ENCODE assay signal across 27 mouse cellular contexts in genomic region chr2:155266896-155267295, GRCm38 (mm10). TPM values are rescaled to one million over a fixed set of nuclear protein-coding genes. Genes with fewer than 3 reads are reported as not detected.
DNase-seq lines count a peak whose midpoint lies in the region; ATAC-seq and TF ChIP-seq lines count a peak whose summit lies in the region.
"Had no signal": no experiment of that assay in that cellular context is flagged by ENCODE, and none has a peak within 500 bp of the region (broad histone marks: within the 10 kb centered on the region; RNA-seq: fewer than 3 reads in every experiment).

No protein-coding gene starts in this region.

- no peak for TF ChIP-seq EP300 in liver, postnatal 0 days (IDR thresholded peaks at IDR 0.05; ENCODE audit: low read depth)

- no peak overlapping the region for H3K9ac ChIP-seq in liver, postnatal 0 days (replicated peaks)
- H3K9ac ChIP-seq in liver, embryonic 11.5 days (ENCODE audit: low read depth, low read length) = no peak overlapping the region
- H3K9ac ChIP-seq: embryonic facial prominence, embryonic 13.5 days; forebrain, embryonic 13.5 days; hindbrain, embryonic 13.5 days had no signal

- intact Hi-C loops in heart, postnatal 10 days (cut with DNase I) = no loop called here

- ATAC-seq in liver, postnatal 0 days = peak; percentile 64; the same call in 1 of the 2 replicates
- ATAC-seq in liver, embryonic 11.5 days (replicated peaks; ENCODE audit: low FRiP score) = no peak
- ATAC-seq: activated CD4-positive, CD25-positive, alpha-beta regulatory T cell, adult 4 months; forebrain, embryonic 13.5 days; forebrain, embryonic 16.5 days had no signal

- H3K9me3 ChIP-seq in liver, postnatal 0 days (ENCODE audit: low read length) = no peaks in the 10 kb centered on the region
- H3K9me3 ChIP-seq in liver, embryonic 11.5 days (ENCODE audit: control insufficient read depth, low read length) = no peaks in the 10 kb centered on the region
- H3K9me3 ChIP-seq: embryonic facial prominence, embryonic 10.5 days; embryonic facial prominence, embryonic 13.5 days; forebrain, embryonic 13.5 days; hindbrain, embryonic 10.5 days; hindbrain, embryonic 13.5 days had no signal

- TF ChIP-seq POLR2A in kidney, adult 2 months (IDR thresholded peaks at IDR 0.05; ENCODE audit: low read depth, low read length) = no peak

- no peak overlapping the region for H3K4me2 ChIP-seq in liver, postnatal 0 days (ENCODE audit: low read depth, low read length)
- H3K4me2 ChIP-seq in liver, embryonic 11.5 days = no peak overlapping the region
- H3K4me2 ChIP-seq: embryonic facial prominence, embryonic 13.5 days; forebrain, embryonic 13.5 days; heart, embryonic 11.5 days; hindbrain, embryonic 13.5 days had no signal

- no peaks in the 10 kb centered on the region for H3K4me1 ChIP-seq in kidney, adult 2 months (ENCODE audit: control insufficient read depth, insufficient read depth, low read length)
- H3K4me1 ChIP-seq in liver, postnatal 0 days (ENCODE audit: insufficient read depth) = no peaks in the 10 kb centered on the region; the same call in 1 of the 2 replicates
- no peaks in the 10 kb centered on the region for H3K4me1 ChIP-seq in liver, embryonic 11.5 days (replicated peaks; ENCODE audit: control insufficient read depth, insufficient read depth, low read length)
- H3K4me1 ChIP-seq: embryonic facial prominence, embryonic 10.5 days; embryonic facial prominence, embryonic 13.5 days; forebrain, embryonic 13.5 days; hindbrain, embryonic 10.5 days; hindbrain, embryonic 13.5 days had no signal

- no peak for TF ChIP-seq CTCF in kidney, adult 2 months (conservative IDR thresholded peaks at IDR 0.05; ENCODE audit: insufficient read depth, insufficient read length, low read depth, low read length)
- TF ChIP-seq CTCF in liver, postnatal 0 days (IDR thresholded peaks at IDR 0.05; ENCODE audit: low read depth) = no peak

- DNase-seq in heart, adult 11 months = peak; percentile 80
- DNase-seq in heart, postnatal 10 days = no peak
- DNase-seq in kidney, adult 2 months = peak; percentile 82
- DNase-seq in kidney, postnatal 14 days = no peak
- DNase-seq in kidney, postnatal 25 days = peak; percentile 48 to 82
- DNase-seq in kidney, postnatal 4 days = no peak
- no peak for DNase-seq in liver, postnatal 0 days
- no peak for DNase-seq in liver, embryonic 11.5 days (ENCODE audit: low spot score)
- DNase-seq: adrenal gland, adult 8-10 months; adrenal gland, postnatal 25 days; cerebellum, adult 11-12 months; cerebellum, adult 8-10 months; cerebellum, postnatal 10 days; cerebellum, postnatal 36 days; embryo, embryonic 11 days; gastrocnemius, postnatal 10 days; gastrocnemius, postnatal 36 days; heart, postnatal 36 days had no signal

- no peak overlapping the region for H3K27ac ChIP-seq in kidney, adult 2 months (ENCODE audit: insufficient read depth, low read depth, low read length)
- H3K27ac ChIP-seq in liver, postnatal 0 days (ENCODE audit: low read depth) = peak overlapping the region; percentile 23; the same call in 1 of the 2 replicates
- H3K27ac ChIP-seq in liver, embryonic 11.5 days (ENCODE audit: low read depth, low read length) = no peak overlapping the region
- H3K27ac ChIP-seq: embryonic facial prominence, embryonic 10.5 days; embryonic facial prominence, embryonic 13.5 days; forebrain, embryonic 13.5 days; hindbrain, embryonic 10.5 days; hindbrain, embryonic 13.5 days had no signal

- H3K27me3 ChIP-seq in kidney, adult 2 months (replicated peaks; ENCODE audit: control insufficient read depth, insufficient read depth, low read length) = no peaks in the 10 kb centered on the region
- H3K27me3 ChIP-seq in liver, postnatal 0 days (ENCODE audit: insufficient read depth, low read length) = no peaks in the 10 kb centered on the region
- no peaks in the 10 kb centered on the region for H3K27me3 ChIP-seq in liver, embryonic 11.5 days (replicated peaks; ENCODE audit: control insufficient read depth, insufficient read depth, low read length)
- H3K27me3 ChIP-seq: embryonic facial prominence, embryonic 13.5 days; forebrain, embryonic 13.5 days; hindbrain, embryonic 13.5 days had no signal

- no peak overlapping the region for H3K4me3 ChIP-seq in kidney, adult 2 months (ENCODE audit: insufficient read depth, low read depth, low read length)
- no peak overlapping the region for H3K4me3 ChIP-seq in liver, postnatal 0 days (ENCODE audit: low read depth, low read length)
- no peak overlapping the region for H3K4me3 ChIP-seq in liver, embryonic 11.5 days (ENCODE audit: low read depth, low read length)
- H3K4me3 ChIP-seq: embryonic facial prominence, embryonic 10.5 days; embryonic facial prominence, embryonic 13.5 days; erythroblast, embryonic 14.5 days; forebrain, embryonic 13.5 days; hindbrain, embryonic 10.5 days; hindbrain, embryonic 13.5 days had no signal

- 58% methylated on average over 5 of the region's 5 CpGs for WGBS in kidney, adult 2 months
- 64% methylated on average over 5 of the region's 5 CpGs for WGBS in liver, postnatal 0 days (ENCODE audit: insufficient replicate concordance)
- 72% methylated on average over 5 of the region's 5 CpGs for WGBS in liver, embryonic 11.5 days

- no peaks in the 10 kb centered on the region for H3K36me3 ChIP-seq in kidney, adult 2 months (ENCODE audit: control insufficient read depth, insufficient read depth, low read length)
- no peaks in the 10 kb centered on the region for H3K36me3 ChIP-seq in liver, postnatal 0 days (replicated peaks; ENCODE audit: insufficient read depth, low read length)
- no peaks in the 10 kb centered on the region for H3K36me3 ChIP-seq in liver, embryonic 11.5 days (ENCODE audit: control insufficient read depth, insufficient read depth, low read length)
- H3K36me3 ChIP-seq: embryonic facial prominence, embryonic 10.5 days; embryonic facial prominence, embryonic 13.5 days; hindbrain, embryonic 10.5 days; hindbrain, embryonic 13.5 days had no signal

RNA-seq across cellular contexts. Expression of gene Map1lc3a, which starts 9.2 kb away (rescaled TPM):
- total RNA-seq in heart, postnatal 10 days (2021) = 100 to 1,000 TPM; 594 to 650 TPM
- 212 and 233 TPM in 2 replicates for polyA plus RNA-seq in kidney, adult 2 months (2012; rRNA removed)
- polyA plus RNA-seq in liver, postnatal 0 days (2015; fragmentation: Nextera tagmentation; extraction: Ambion mirVana) = 68.0 and 83.2 TPM in 2 replicates
- polyA plus RNA-seq in liver, embryonic 11.5 days (2014; fragmentation: Nextera tagmentation; extraction: Ambion mirVana) = 43.5 and 45.6 TPM in 2 replicates

RNA-seq across cellular contexts. Expression of gene Dynlrb1, which starts 30.6 kb away (rescaled TPM):
- 100 to 1,000 TPM; 201 to 224 TPM for total RNA-seq in heart, postnatal 10 days (2021)
- 327 and 373 TPM in 2 replicates for polyA plus RNA-seq in kidney, adult 2 months (2012; rRNA removed)
- 129 and 139 TPM in 2 replicates for polyA plus RNA-seq in liver, postnatal 0 days (2015; fragmentation: Nextera tagmentation; extraction: Ambion mirVana)
- polyA plus RNA-seq in liver, embryonic 11.5 days (2014; fragmentation: Nextera tagmentation; extraction: Ambion mirVana) = 272 and 289 TPM in 2 replicates

Comparison
In these comparisons a context has a peak if more than half of its experiments do, and no peak if none do; other contexts are left out.
1. DNase-seq: peak in heart, adult 11 months (single experiment), kidney, adult 2 months (single experiment) and kidney, postnatal 25 days (2 of 2); none in heart, postnatal 10 days (0 of 2), kidney, postnatal 14 days (single experiment), kidney, postnatal 4 days (0 of 2), liver, postnatal 0 days (single experiment) and liver, embryonic 11.5 days (single experiment).